Mouse (Mus musculus): ENCODE measurements around the gene Kdm8. TPM values are rescaled to one million over a fixed set of nuclear protein-coding genes. Genes with fewer than 3 reads are reported as not detected.

The Kdm8 gene
- total and polyA plus RNA-seq, 3 experiments: 11.6 to 14.7 TPM; not detected in 1

DNA sequence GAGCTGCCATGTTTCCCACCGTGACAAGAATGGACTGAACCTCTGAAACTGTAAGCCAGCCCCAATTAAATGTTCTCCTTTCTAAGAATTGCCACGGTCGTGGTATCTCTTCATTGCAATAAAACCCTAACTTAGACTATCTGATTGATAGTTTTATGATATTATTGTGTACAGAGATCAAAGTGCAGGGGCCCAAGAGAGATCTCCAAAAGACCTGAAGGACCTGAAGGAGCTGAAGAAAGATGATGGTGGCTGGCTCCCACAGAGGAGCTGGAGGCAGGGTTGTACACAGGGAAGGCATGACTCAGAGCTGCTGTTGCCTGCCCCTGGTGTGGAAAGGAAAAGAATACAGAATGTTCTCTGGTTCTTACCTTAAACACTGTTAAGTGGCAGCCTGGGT, 10.6 kb upstream of the Kdm8 start:
- TF ChIP-seq BHLHE40 (IDR thresholded peaks at IDR 0.05; ENCODE audit: borderline replicate concordance, low read depth, low read length) (no peak), ZC3H11A (IDR thresholded peaks at IDR 0.05; ENCODE audit: low read depth, low read length) (no peak), MYB (IDR thresholded peaks at IDR 0.05; ENCODE audit: low read depth, low read length) (no peak), TAL1 (IDR thresholded peaks at IDR 0.05; ENCODE audit: low read length) (no peak), USF1 (IDR thresholded peaks at IDR 0.05; ENCODE audit: low read depth, low read length) (no peak), MEF2A (IDR thresholded peaks at IDR 0.05; ENCODE audit: extremely low read depth, insufficient replicate concordance, low read depth, low read length, poor library complexity, severe bottlenecking) (no peak), CTCF (IDR thresholded peaks at IDR 0.05 in 2 of 3, conservative IDR thresholded peaks at IDR 0.05 in 1 of 3; ENCODE audit: control insufficient read depth in 1 of 3, insufficient read depth in 1 of 3, low read depth in 2 of 3, low read length in 3 of 3, poor library complexity in 1 of 3, severe bottlenecking in 1 of 3) (no peak), JUND (IDR thresholded peaks at IDR 0.05; ENCODE audit: low read depth, low read length) (no peak), ELF1 (IDR thresholded peaks at IDR 0.05; ENCODE audit: low read depth, low read length) (no peak), SMC3 (IDR thresholded peaks at IDR 0.05; ENCODE audit: low read depth, low read length) (no peak), ETS1 (IDR thresholded peaks at IDR 0.05; ENCODE audit: low read depth, low read length) (no peak), MYC (IDR thresholded peaks at IDR 0.05; ENCODE audit: low read depth, low read length) (no peak)
- DNase-seq (ENCODE audit: low read depth, low spot score): no peak
- Histone ChIP-seq H3K4me3 (ENCODE audit: control insufficient read depth in 1 of 2, insufficient read depth in 1 of 2, low read depth in 2 of 2, low read length in 2 of 2) (no peak overlapping the region), H3K79me2 (ENCODE audit: control insufficient read depth, insufficient read depth, low read length, poor library complexity) (no peaks in the 10 kb centered on the region), H3K27me3 (ENCODE audit: control insufficient read depth in 1 of 2, insufficient read depth in 2 of 2, low read length in 2 of 2) (no peaks in the 10 kb centered on the region), H3K4me1 (ENCODE audit: control insufficient read depth in 1 of 2, insufficient read depth in 2 of 2, low read length in 2 of 2) (peaks cover 5 to 14% of the 10 kb centered on the region in 2 experiments), H3K9me3 (replicated peaks; ENCODE audit: insufficient read depth, low read length) (no peaks in the 10 kb centered on the region), H3K36me3 (ENCODE audit: control insufficient read depth in 1 of 2, insufficient read depth in 2 of 2, low read length in 2 of 2) (peaks cover 0 to 5% of the 10 kb centered on the region in 2 experiments; a peak in 2 of 4 replicates), H3K9ac (ENCODE audit: control insufficient read depth, low read depth, low read length, poor library complexity, severe bottlenecking) (no peak overlapping the region), H3K27ac (ENCODE audit: control insufficient read depth, low read depth, low read length) (no peak overlapping the region)

DNA sequence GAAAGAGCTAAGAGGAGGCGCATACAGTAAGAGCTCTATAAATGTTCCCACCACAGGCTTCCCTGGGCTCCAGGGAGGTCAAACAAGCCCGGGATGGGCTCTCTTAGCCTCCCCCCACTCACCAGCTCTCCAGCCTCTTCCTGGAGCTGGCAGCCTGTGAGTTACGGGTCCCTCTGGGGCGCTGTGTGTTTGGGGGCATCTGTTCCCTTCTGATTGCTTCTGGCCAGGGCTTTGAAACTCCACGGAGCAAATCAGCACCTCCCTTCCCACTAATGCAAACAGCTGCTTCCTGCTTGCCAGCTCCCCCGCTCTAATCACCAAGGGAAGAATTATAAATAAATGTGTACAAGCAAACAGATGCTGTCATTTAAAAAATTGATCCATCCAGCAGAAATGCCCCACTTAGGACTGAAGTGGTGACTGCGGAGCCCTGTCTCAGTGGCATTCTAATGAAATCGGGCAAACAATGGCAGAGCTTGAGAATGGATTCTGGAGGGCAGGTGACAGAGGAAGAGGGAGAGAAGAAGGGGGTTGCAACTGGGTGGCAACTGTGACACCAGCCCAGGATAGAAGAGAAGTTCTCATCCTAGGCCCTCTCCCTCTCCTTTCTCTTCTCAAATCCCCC, 9.7 kb upstream of the Kdm8 start:
- no peaks in the 10 kb centered on the region; a peak in 1 of 4 replicates for H3K36me3 ChIP-seq (ENCODE audit: control insufficient read depth in 1 of 2, insufficient read depth in 2 of 2, low read length in 2 of 2)
- no peaks in the 10 kb centered on the region for H3K79me2 ChIP-seq (ENCODE audit: control insufficient read depth, insufficient read depth, low read length, poor library complexity)
- no peak overlapping the region for H3K9ac ChIP-seq (ENCODE audit: control insufficient read depth, low read depth, low read length, poor library complexity, severe bottlenecking)
- no peak overlapping the region for H3K27ac ChIP-seq (ENCODE audit: control insufficient read depth, low read depth, low read length)
- H3K4me3 ChIP-seq (ENCODE audit: control insufficient read depth in 1 of 2, insufficient read depth in 1 of 2, low read depth in 2 of 2, low read length in 2 of 2): no peak overlapping the region
- H3K9me3 ChIP-seq (replicated peaks; ENCODE audit: insufficient read depth, low read length): no peaks in the 10 kb centered on the region
- no peaks in the 10 kb centered on the region for H3K27me3 ChIP-seq (ENCODE audit: control insufficient read depth in 1 of 2, insufficient read depth in 2 of 2, low read length in 2 of 2)
- no peak for DNase-seq (ENCODE audit: low read depth, low spot score)
- no peak for TF ChIP-seq E2F4 (IDR thresholded peaks at IDR 0.05; ENCODE audit: borderline replicate concordance, low read depth, low read length)
- TF ChIP-seq MYC (IDR thresholded peaks at IDR 0.05; ENCODE audit: low read depth, low read length): no peak
- TF ChIP-seq MYB (IDR thresholded peaks at IDR 0.05; ENCODE audit: low read depth, low read length): no peak
- TF ChIP-seq UBTF (IDR thresholded peaks at IDR 0.05; ENCODE audit: borderline replicate concordance, insufficient read depth, low read depth, low read length): no peak
- no peak for TF ChIP-seq POLR2AphosphoS2 (IDR thresholded peaks at IDR 0.05; ENCODE audit: low read length)
- TF ChIP-seq MAX (IDR thresholded peaks at IDR 0.05; ENCODE audit: low read length): no peak
- no peak for TF ChIP-seq NELFE (IDR thresholded peaks at IDR 0.05; ENCODE audit: low read depth, low read length)
- no peak for TF ChIP-seq EP300 (IDR thresholded peaks at IDR 0.05; ENCODE audit: low read depth in 1 of 2, low read length in 2 of 2)
- TF ChIP-seq CTCF (IDR thresholded peaks at IDR 0.05 in 2 of 3, conservative IDR thresholded peaks at IDR 0.05 in 1 of 3; ENCODE audit: control insufficient read depth in 1 of 3, insufficient read depth in 1 of 3, low read depth in 2 of 3, low read length in 3 of 3, poor library complexity in 1 of 3, severe bottlenecking in 1 of 3): no peak
- H3K4me1 ChIP-seq (ENCODE audit: control insufficient read depth in 1 of 2, insufficient read depth in 2 of 2, low read length in 2 of 2): peaks cover 0 to 7% of the 10 kb centered on the region in 2 experiments; a peak in 2 of 4 replicates

Measured in MEL (cell line).